Mouse (Mus musculus) large intestine, adult 2 months (tissue): Measurements from ENCODE around the gene Btbd3. TPM values are rescaled to one million over a fixed set of nuclear protein-coding genes. Genes with fewer than 3 reads are reported as not detected.

Experiments used
- DNase-seq: peaks from one replicate; pipeline ENCODE4 v3.0.0-alpha.2; 2012; ENCODE audit warnings: low read depth, low spot score
- WGBS: fragments of 180-500 bp; shearing (Covaris S2); methylation state at CpG from one replicate; pipeline ENCODE4 v1.1.7; 2018; 5-methylcytosine and 5-hydroxymethylcytosine counted together
- polyA plus RNA-seq: library from polyadenylated mRNA; depleted of rRNA; stranded (reverse); fragments of >200 nt; gene quantifications from 2 replicates; pipeline ENCODE4 v1.2.3, GENCODE M21; 2012

Gene Btbd3
- polyA plus RNA-seq, 1 experiment = 4.5 TPM

GRCm38 (mm10) chr2:138490688-138491405 is 234.5 kb downstream of the Btbd3 start:
- WGBS = 38% methylated on average over 2 of the region's 2 CpGs
- DNase-seq = no peak

- no peak for DNase-seq
Measured at GRCm38 (mm10) chr2:138492176-138492575, 235.8 kb downstream of the Btbd3 start.

- no peak for DNase-seq
- 70% methylated on average over 12 of the region's 12 CpGs for WGBS
Measured at GRCm38 (mm10) chr2:138503866-138504380, 247.6 kb downstream of the Btbd3 start.

- WGBS = 64% methylated on average over 4 of the region's 4 CpGs
- no peak for DNase-seq
Measured at GRCm38 (mm10) chr2:138515531-138515930, 259.2 kb downstream of the Btbd3 start.

GRCm38 (mm10) chr2:138528461-138528860 is 272.1 kb downstream of the Btbd3 start:
- WGBS = 80% methylated on average over 1 of the region's 1 CpGs
- DNase-seq = no peak

GRCm38 (mm10) chr2:138531160-138531967 is 275.0 kb downstream of the Btbd3 start:
- 74% methylated on average over 5 of the region's 5 CpGs for WGBS
- DNase-seq = no peak

GRCm38 (mm10) chr2:138531992-138532391 is 275.6 kb downstream of the Btbd3 start:
- WGBS = 70% methylated on average over 4 of the region's 4 CpGs
- no peak for DNase-seq

GRCm38 (mm10) chr2:138539655-138540054 is 283.3 kb downstream of the Btbd3 start:
- DNase-seq = no peak
- 89% methylated on average over 3 of the region's 3 CpGs for WGBS

GRCm38 (mm10) chr2:138548990-138549389 is 292.6 kb downstream of the Btbd3 start:
- DNase-seq = no peak
- 84% methylated on average over 2 of the region's 2 CpGs for WGBS

GRCm38 (mm10) chr2:138551516-138551915 is 295.2 kb downstream of the Btbd3 start:
- WGBS = 46% methylated on average over 5 of the region's 5 CpGs
- no peak for DNase-seq

- 58% methylated on average over 11 of the region's 11 CpGs for WGBS
- no peak for DNase-seq
Measured at GRCm38 (mm10) chr2:138555106-138555862, 298.9 kb downstream of the Btbd3 start.

GRCm38 (mm10) chr2:138585930-138586329 is 329.6 kb downstream of the Btbd3 start:
- no peak for DNase-seq
- WGBS = 79% methylated on average over 2 of the region's 2 CpGs

- 83% methylated on average over 2 of the region's 2 CpGs for WGBS
- no peak for DNase-seq
Measured at GRCm38 (mm10) chr2:138587335-138587734, 331.0 kb downstream of the Btbd3 start.

- 83% methylated on average over 7 of the region's 7 CpGs for WGBS
- DNase-seq = no peak
Measured at GRCm38 (mm10) chr2:138587795-138588545, 331.6 kb downstream of the Btbd3 start.

GRCm38 (mm10) chr2:138589105-138589504 is 332.7 kb downstream of the Btbd3 start:
- DNase-seq = no peak
- 79% methylated on average over 3 of the region's 3 CpGs for whole genome bisulfite sequencing

GRCm38 (mm10) chr2:138590307-138590706 is 333.9 kb downstream of the Btbd3 start:
- no peak for DNase-seq
- WGBS = 41% methylated on average over 1 of the region's 1 CpGs

- no peak for DNase-seq
Measured at GRCm38 (mm10) chr2:138612361-138612760, 356.0 kb downstream of the Btbd3 start.

GRCm38 (mm10) chr2:138617501-138617900 is 361.1 kb downstream of the Btbd3 start:
- no peak for DNase-seq
- 82% methylated on average over 5 of the region's 5 CpGs for WGBS
